Mouse (Mus musculus) central nervous system, embryonic 18 days (tissue): ENCODE measurements around the gene Dact3. TPM values are rescaled to one million over a fixed set of nuclear protein-coding genes. Genes with fewer than 3 reads are reported as not detected.

ENCODE experiments used
- polyA plus RNA-seq: library from polyadenylated mRNA; depleted of rRNA; stranded (reverse); fragments of >200 nt; gene quantifications from 2 replicates; pipeline ENCODE4 v1.2.3, GENCODE M21; 2012; rRNA removed

Dact3 gene
- 46.8 and 50.0 TPM in 2 replicates for polyA plus RNA-seq

DNA sequence AGATGAGACGGTGACA lies at the start of gene Dact3:
Gene Dact3 (plus strand): TSS at position 8 of the 16 bp plus-strand sequence.

DNA sequence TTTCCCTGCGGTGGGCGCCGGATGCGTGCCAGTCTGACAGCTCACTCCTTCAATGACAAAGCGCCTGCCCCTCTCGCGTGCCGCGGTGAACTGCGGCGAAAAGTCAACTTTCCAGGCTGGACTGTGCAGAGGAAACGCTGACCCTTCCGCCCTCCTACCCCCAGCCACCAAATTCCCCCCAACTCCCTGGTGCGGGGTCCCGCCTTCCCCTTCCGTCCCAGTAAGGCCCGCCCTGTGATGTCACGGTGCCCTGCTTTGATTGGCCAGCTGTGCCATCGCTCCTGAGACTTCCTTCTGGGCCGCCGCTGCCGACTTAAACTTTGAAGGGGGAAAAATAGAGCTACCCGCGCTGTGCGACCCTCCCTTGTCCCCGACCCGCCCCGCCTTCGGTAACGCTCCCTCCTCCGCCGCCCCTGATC lies 32.5 kb upstream of the Dact3 start, which contains the start of gene Prkd2:
Gene Prkd2 (plus strand): TSS at position 258 of the 419 bp plus-strand sequence.

DNA sequence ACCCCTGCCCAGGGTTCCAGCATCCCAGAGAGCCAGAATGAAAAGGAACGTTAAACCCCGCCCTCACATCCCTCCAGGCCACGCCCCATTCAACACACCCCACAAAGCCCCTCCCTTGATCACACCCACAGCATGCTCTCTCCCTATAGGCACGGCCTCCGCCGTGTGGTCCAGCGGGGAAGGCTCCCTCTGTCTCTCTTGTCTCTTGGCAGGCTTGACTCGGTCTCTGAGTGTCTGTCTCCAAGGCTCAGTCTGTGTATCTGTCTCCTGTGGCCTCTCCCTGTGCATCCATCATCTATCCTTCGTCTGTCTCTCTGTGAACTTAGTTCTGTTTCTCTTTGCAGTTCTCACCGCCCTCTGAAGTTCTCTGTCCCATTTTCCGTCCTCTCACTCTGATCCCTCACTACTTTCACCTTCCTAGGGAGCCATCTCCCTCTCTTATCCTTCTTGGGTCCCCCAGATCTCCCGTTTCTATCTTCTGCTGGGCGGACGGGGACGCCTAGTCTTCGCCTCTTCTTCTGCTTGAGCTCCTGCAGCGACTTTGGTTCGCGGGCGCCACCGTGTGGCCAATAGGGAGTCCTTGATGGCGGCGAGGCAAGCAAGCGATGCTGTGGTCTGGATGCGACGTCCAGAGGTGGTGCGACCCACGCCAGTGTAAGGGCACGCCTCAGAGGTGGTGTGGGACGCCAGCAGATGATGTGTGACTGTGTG lies 16.7 kb downstream of the Dact3 start, which contains the start of gene Gng8:
Gene Gng8 (plus strand): TSS at position 146 of the 711 bp plus-strand sequence.

DNA sequence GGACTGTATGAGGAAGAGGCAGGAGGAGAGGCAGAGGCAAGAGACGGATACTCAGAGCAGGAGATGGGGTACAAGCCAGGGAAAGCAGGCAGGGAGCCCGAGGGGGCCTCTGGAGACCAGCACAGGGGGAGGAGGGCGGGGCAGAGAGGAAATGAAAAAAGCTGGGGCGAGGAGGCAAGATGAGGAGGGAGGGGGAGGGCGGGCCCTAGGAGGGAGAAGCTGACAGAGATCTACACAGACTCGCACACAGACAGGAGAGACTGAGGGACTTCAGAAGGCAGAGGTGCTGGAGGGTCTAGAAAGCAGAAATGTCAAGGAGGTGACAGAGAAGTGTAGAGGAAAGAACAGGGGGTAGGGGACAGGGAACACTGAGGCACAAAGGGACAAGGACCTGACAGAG lies 31.2 kb downstream of the Dact3 start, which contains the start of gene Ptgir:
Gene Ptgir (plus strand): TSS at position 210 of the 400 bp plus-strand sequence.

DNA sequence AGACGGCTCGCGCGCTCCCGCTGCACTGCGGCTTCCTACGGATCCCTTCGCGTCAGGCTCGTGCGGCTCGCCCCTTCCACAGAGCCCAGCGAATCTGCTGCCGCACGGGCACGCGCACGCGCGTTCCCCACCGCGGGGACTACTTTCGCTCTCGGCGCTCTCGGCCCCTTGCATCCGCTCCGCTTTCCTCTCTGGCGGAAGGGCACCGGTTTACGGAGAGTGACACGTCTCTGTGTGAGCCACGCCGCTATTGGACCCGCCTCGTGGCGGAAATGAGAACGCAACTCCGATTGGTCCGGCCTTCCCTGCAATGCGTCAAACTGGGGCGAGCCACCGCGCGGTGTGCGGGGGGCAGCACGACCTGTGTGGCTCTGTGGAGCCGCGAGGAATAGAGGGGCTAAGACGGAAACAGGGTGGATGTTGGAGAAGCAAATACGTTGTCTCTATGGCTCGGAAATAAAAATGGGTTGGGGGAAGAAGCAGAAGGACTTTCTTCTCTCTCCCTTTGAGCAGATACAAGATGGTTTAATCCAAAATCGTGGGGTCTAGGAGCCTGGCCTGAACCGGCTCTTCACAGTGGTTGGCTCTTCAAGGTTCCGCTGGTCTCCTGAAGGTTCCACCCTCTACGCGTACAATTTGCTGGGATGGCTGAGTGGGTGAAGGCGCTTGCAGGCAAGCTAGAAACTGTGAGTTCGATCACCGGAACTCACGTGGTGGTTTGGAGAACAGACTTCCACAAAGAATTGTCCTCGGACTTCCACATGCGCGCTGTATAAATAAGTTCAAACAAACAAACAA lies 49.1 kb downstream of the Dact3 start, which contains the start of gene Calm3:
Gene Calm3 (minus strand): TSS at position 78 of the 798 bp plus-strand sequence.

Other genes with a start within 250 kb of the Dact3 start
- gene Ceacam15, start 199.6 kb upstream of the Dact3 start, polyA plus RNA-seq = 0.05 TPM in 1 of 2 replicates, not detected in the other
- not detected in 2 replicates for gene Ceacam9, start 153.4 kb upstream of the Dact3 start, polyA plus RNA-seq
- 560 and 561 TPM in 2 replicates for gene Ap2s1, start 136.9 kb upstream of the Dact3 start, polyA plus RNA-seq
- 19.9 and 23.2 TPM in 2 replicates for gene Slc1a5, start 94.0 kb upstream of the Dact3 start, polyA plus RNA-seq
- gene Strn4, start 59.4 kb upstream of the Dact3 start, polyA plus RNA-seq = 243 and 267 TPM in 2 replicates
- gene Fkrp, start 58.6 kb upstream of the Dact3 start, polyA plus RNA-seq = 30.1 and 31.4 TPM in 2 replicates
- gene Prkd2, start 32.4 kb upstream of the Dact3 start, polyA plus RNA-seq = 7.7 and 8.6 TPM in 2 replicates
- gene Gng8, start 16.5 kb downstream of the Dact3 start, polyA plus RNA-seq = 4.8 and 7.7 TPM in 2 replicates
- 0.21 and 0.51 TPM in 2 replicates for gene Ptgir, start 31.2 kb downstream of the Dact3 start, polyA plus RNA-seq
- 941 and 979 TPM in 2 replicates for gene Calm3, start 48.8 kb downstream of the Dact3 start, polyA plus RNA-seq
- 62.5 and 66.8 TPM in 2 replicates for gene Pnmal2, start 69.4 kb downstream of the Dact3 start, polyA plus RNA-seq
- 42.9 and 46.0 TPM in 2 replicates for gene Pnmal1, start 84.4 kb downstream of the Dact3 start, polyA plus RNA-seq
- gene Gm42372, start 107.8 kb downstream of the Dact3 start, polyA plus RNA-seq = 10.8 and 18.5 TPM in 2 replicates
- 4.5 and 5.1 TPM in 2 replicates for gene Ccdc8, start 117.4 kb downstream of the Dact3 start, polyA plus RNA-seq
- 164 and 166 TPM in 2 replicates for gene Ppp5c, start 152.6 kb downstream of the Dact3 start, polyA plus RNA-seq
- 5.1 and 5.3 TPM in 2 replicates for gene Hif3a, start 187.1 kb downstream of the Dact3 start, polyA plus RNA-seq
- 2.9 and 4.4 TPM in 2 replicates for gene Psg16, start 198.7 kb downstream of the Dact3 start, polyA plus RNA-seq